ENCODE assay signal across 7 mouse cellular contexts in the genomic region with DNA sequence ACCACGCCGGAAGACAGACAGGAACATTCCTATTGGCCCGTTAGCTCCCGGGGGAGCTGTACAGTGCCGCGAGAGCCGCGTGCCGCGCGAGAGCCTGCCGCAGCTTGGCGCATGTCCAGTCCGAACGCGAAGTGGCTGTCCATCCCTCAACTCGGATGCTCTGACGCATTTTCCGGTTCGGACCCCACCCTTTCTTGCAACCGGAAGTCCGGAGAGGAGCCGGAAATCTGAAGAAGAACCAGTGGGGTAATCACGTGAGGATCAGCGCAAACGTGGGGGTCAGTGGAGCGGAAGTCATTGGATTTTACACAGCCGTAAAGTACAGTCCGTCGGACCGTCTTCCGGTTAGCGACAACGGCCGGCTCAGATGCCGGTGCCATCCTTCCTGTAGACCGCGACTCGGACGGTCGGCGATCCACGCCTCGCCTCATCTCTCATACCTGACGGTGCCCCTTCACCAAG. TPM values are rescaled to one million over a fixed set of nuclear protein-coding genes. Genes with fewer than 3 reads are reported as not detected.
DNase-seq lines count a peak whose midpoint lies in the region; ATAC-seq lines count a peak whose summit lies in the region.

Gene Mcts2, plus strand, starts transcription at position 230 of the 462 bp plus-strand sequence.

- H3K4me3 ChIP-seq in limb, embryonic 10.5 days = peak within 1 kb of the TSS; percentile 53
- H3K4me3 ChIP-seq in midbrain, embryonic 16.5 days (ENCODE audit: low read depth, low read length) = peak within 1 kb of the TSS; percentile 47
- peak within 1 kb of the TSS; percentile 43 for H3K4me3 ChIP-seq in stomach, embryonic 14.5 days (ENCODE audit: low read depth, low read length)

- peak within 1 kb of the TSS; percentile 55 for H3K4me2 ChIP-seq in midbrain, embryonic 16.5 days (ENCODE audit: low read length)
- peak within 1 kb of the TSS; percentile 55 for H3K4me2 ChIP-seq in stomach, embryonic 14.5 days (replicated peaks; ENCODE audit: low read depth, low read length)

- ATAC-seq in midbrain, embryonic 16.5 days = peak; percentile 95
- ATAC-seq in stomach, embryonic 14.5 days (ENCODE audit: insufficient number of reproducible peaks, insufficient read depth, low FRiP score, low read depth) = peak; percentile 97

- peaks cover 100% of the 10 kb centered on the region for H3K36me3 ChIP-seq in limb, embryonic 10.5 days
- peaks cover 62% of the 10 kb centered on the region for H3K36me3 ChIP-seq in midbrain, embryonic 16.5 days (ENCODE audit: control insufficient read depth, insufficient read depth, low read length)
- H3K36me3 ChIP-seq in stomach, embryonic 14.5 days (ENCODE audit: control insufficient read depth, insufficient read depth, low read length) = peaks cover 80% of the 10 kb centered on the region

- H3K27me3 ChIP-seq in limb, embryonic 10.5 days (ENCODE audit: low read depth, poor library complexity, severe bottlenecking) = no peaks in the 10 kb centered on the region
- no peaks in the 10 kb centered on the region for H3K27me3 ChIP-seq in midbrain, embryonic 16.5 days (ENCODE audit: control insufficient read depth, insufficient read depth, low read depth, low read length)
- H3K27me3 ChIP-seq in stomach, embryonic 14.5 days (ENCODE audit: control insufficient read depth, insufficient read depth, low read length) = no peaks in the 10 kb centered on the region

- H3K27ac ChIP-seq in limb, embryonic 10.5 days = peak within 1 kb of the TSS; percentile 50; the same call in 1 of the 2 replicates
- peak within 1 kb of the TSS; percentile 71 for H3K27ac ChIP-seq in midbrain, embryonic 16.5 days (ENCODE audit: low read length)
- H3K27ac ChIP-seq in stomach, embryonic 14.5 days (ENCODE audit: low read length) = no peak within 1 kb of the TSS

- WGBS in limb, embryonic 10.5 days = 44% methylated on average over 45 of the region's 45 CpGs
- WGBS in midbrain, embryonic 16.5 days = 53% methylated on average over 45 of the region's 45 CpGs
- WGBS in stomach, embryonic 14.5 days = 54% methylated on average over 45 of the region's 45 CpGs

- H3K9me3 ChIP-seq in limb, embryonic 10.5 days (replicated peaks) = no peaks in the 10 kb centered on the region
- H3K9me3 ChIP-seq in midbrain, embryonic 16.5 days (replicated peaks; ENCODE audit: control insufficient read depth, low read length, poor library complexity, severe bottlenecking) = no peaks in the 10 kb centered on the region; the same call in 1 of the 2 replicates
- H3K9me3 ChIP-seq in stomach, embryonic 14.5 days (ENCODE audit: control insufficient read depth, low read depth, low read length) = peaks cover 4% of the 10 kb centered on the region; the same call in 1 of the 2 replicates

- peak; percentile 100 for DNase-seq in brain, adult 2 months (ENCODE audit: low read depth, low spot score)
- peak; percentile 91 for DNase-seq in embryo, embryonic 9.5 days (ENCODE audit: extremely low spot score)
- DNase-seq in gonadal fat pad, adult 2 months (ENCODE audit: low read depth) = peak; percentile 45
- DNase-seq in kidney, adult 18-20 months = peak; percentile 91
- DNase-seq in limb, embryonic 10.5 days (ENCODE audit: low spot score) = peak; percentile 87

- peaks cover 7% of the 10 kb centered on the region for H3K4me1 ChIP-seq in limb, embryonic 10.5 days
- H3K4me1 ChIP-seq in midbrain, embryonic 16.5 days (ENCODE audit: control insufficient read depth, insufficient read depth, low read length) = peaks cover 3% of the 10 kb centered on the region; the same call in 1 of the 2 replicates
- H3K4me1 ChIP-seq in stomach, embryonic 14.5 days (ENCODE audit: control insufficient read depth, insufficient read depth, low read length) = no peaks in the 10 kb centered on the region

- H3K9ac ChIP-seq in midbrain, embryonic 16.5 days (ENCODE audit: low read depth, low read length) = peak within 1 kb of the TSS; percentile 44; the same call in 1 of the 2 replicates
- H3K9ac ChIP-seq in stomach, embryonic 14.5 days (replicated peaks; ENCODE audit: low read depth, low read length) = peak within 1 kb of the TSS; percentile 36; the same call in 1 of the 2 replicates

RNA-seq across cellular contexts. Expression of gene Mcts2, which starts in this region (rescaled TPM):
- polyA plus RNA-seq in gonadal fat pad, adult 2 months (2012; rRNA removed) = 7.6 and 9.0 TPM in 2 replicates
- polyA plus RNA-seq in limb, embryonic 10.5 days (2016; fragmentation: Nextera tagmentation; extraction: Ambion mirVana) = 38.0 and 43.9 TPM in 2 replicates
- polyA plus RNA-seq in midbrain, embryonic 16.5 days (2015; fragmentation: Nextera tagmentation; extraction: Ambion mirVana) = 31.1 and 34.4 TPM in 2 replicates
- polyA plus RNA-seq in stomach, embryonic 14.5 days (2014; fragmentation: Nextera tagmentation; extraction: Ambion mirVana) = 26.5 and 30.1 TPM in 2 replicates

Comparison
In these comparisons a context has a peak if more than half of its experiments do, and no peak if none do; other contexts are left out.
1. DNase-seq: peak in every context shown above with its lines; median percentile 100 in brain, adult 2 months; 91 in embryo, embryonic 9.5 days; 91 in kidney, adult 18-20 months; 87 in limb, embryonic 10.5 days; 45 in gonadal fat pad, adult 2 months.